Mouse (Mus musculus) liver, embryonic 12.5 days (tissue): ENCODE results near the gene Wdr17. TPM values are rescaled to one million over a fixed set of nuclear protein-coding genes. Genes with fewer than 3 reads are reported as not detected.
"Not testable (repeated sequence)": the region's sequence is repeated elsewhere in the genome, so short reads cannot be mapped to it uniquely, and the experiment has no call there.

Experiments used
- ATAC-seq: fragments of 200-750 bp; cut with Nextera tagmentation; 2 replicates; pipeline ENCODE4 v1.8.0; 2017; ENCODE audit warnings: moderate number of reproducible peaks, mild to moderate bottlenecking, moderate library complexity
- H3K27ac ChIP-seq: fragments of 300-500 bp; sonication (generic); 2 replicates; pipeline ENCODE4 v1.5.1; 2016; ENCODE audit warnings: mild to moderate bottlenecking
- H3K27me3 ChIP-seq: fragments of 300-500 bp; sonication (generic); replicated peaks from 2 replicates; pipeline ENCODE4 v1.6.1; 2016; ENCODE audit warnings: mild to moderate bottlenecking, moderate library complexity
- H3K36me3 ChIP-seq: fragments of 300-500 bp; sonication (generic); 2 replicates; pipeline ENCODE4 v1.6.1; 2016; ENCODE audit warnings: mild to moderate bottlenecking, moderate library complexity
- H3K4me1 ChIP-seq: fragments of 300-500 bp; sonication (generic); 2 replicates; pipeline ENCODE4 v1.6.1; 2016
- H3K4me2 ChIP-seq: fragments of 300-500 bp; sonication (generic); 2 replicates; pipeline ENCODE4 v1.6.1; 2016; ENCODE audit warnings: mild to moderate bottlenecking, moderate library complexity
- H3K4me3 ChIP-seq: fragments of 300-500 bp; sonication (generic); 2 replicates; pipeline ENCODE4 v1.5.1; 2016; ENCODE audit warnings: mild to moderate bottlenecking, moderate library complexity
- H3K9ac ChIP-seq: fragments of 300-500 bp; sonication (generic); 2 replicates; pipeline ENCODE4 v1.6.1; 2016; ENCODE audit warnings: mild to moderate bottlenecking, moderate library complexity
- H3K9me3 ChIP-seq: fragments of 300-500 bp; sonication (generic); replicated peaks from 2 replicates; pipeline ENCODE4 v1.6.1; 2016; ENCODE audit warnings: mild to moderate bottlenecking, moderate library complexity
- WGBS: fragments of 180-500 bp; shearing (Covaris S2); methylation state at CpG from one replicate; pipeline ENCODE4 v1.1.7; 2016; ENCODE audit not compliant: insufficient replicate concordance; 5-methylcytosine and 5-hydroxymethylcytosine counted together
- polyA plus RNA-seq: library from polyadenylated mRNA; unstranded; fragments of >200 nt; fragmentation: Nextera tagmentation; extraction: Ambion mirVana; gene quantifications from 2 replicates; pipeline ENCODE4 v1.2.1, GENCODE M21; 2016

The Wdr17 gene
- polyA plus RNA-seq, 1 experiment from 2014 or later: not detected

DNA sequence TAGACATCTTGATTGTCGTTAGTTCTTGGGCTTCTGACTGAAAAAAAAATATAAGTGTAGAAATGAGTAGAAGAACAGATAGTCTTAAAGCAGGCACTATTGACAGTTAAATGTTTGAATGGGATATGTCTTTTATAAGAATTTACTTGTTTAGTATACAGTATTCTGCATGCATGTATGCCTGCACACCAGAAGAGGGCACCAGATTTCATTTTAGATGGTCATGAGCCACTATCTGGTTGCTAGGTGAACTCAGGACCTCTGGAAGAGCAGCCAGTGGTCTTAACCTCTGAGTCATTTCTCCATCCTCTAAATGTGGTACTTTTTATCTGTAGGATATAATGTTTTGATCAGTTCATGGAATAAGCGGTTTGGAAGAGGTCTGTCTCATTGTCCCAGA lies 227.3 kb downstream of the Wdr17 start:
- Histone ChIP-seq H3K27me3 (no peaks in the 10 kb centered on the region), H3K9me3 (no peaks in the 10 kb centered on the region), H3K4me3 (no peak overlapping the region), H3K9ac (no peak overlapping the region), H3K4me2 (no peak overlapping the region), H3K4me1 (no peaks in the 10 kb centered on the region), H3K27ac (no peak overlapping the region), H3K36me3 (no peaks in the 10 kb centered on the region)
- 77% methylated on average over 2 of the region's 2 CpGs for WGBS
- ATAC-seq: no peak

DNA sequence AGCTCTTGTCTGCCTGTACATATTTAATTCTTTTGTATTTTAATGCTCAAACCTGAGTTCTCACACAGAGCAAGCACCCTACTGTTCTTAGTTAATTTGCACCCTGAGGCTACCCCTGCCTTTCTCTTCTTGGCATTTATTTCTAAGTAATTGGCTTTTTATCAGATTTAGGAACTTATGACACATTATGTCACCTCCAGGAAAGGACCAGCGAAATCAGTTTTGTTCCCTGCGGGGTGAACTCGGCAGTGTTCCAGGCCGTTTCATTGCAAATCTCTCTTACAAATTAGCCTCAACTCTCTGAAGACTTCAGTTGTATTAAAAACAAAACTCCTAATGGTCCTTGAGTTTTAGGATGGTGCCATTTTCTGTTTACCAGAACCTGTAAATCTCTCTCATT lies 248.3 kb downstream of the Wdr17 start:
- Histone ChIP-seq H3K4me3 (no peak overlapping the region), H3K4me1 (no peaks in the 10 kb centered on the region), H3K36me3 (no peaks in the 10 kb centered on the region), H3K4me2 (no peak overlapping the region), H3K27ac (no peak overlapping the region), H3K9ac (no peak overlapping the region), H3K9me3 (no peaks in the 10 kb centered on the region), H3K27me3 (no peaks in the 10 kb centered on the region)
- 79% methylated on average over 4 of the region's 4 CpGs for WGBS
- no peak for ATAC-seq

DNA sequence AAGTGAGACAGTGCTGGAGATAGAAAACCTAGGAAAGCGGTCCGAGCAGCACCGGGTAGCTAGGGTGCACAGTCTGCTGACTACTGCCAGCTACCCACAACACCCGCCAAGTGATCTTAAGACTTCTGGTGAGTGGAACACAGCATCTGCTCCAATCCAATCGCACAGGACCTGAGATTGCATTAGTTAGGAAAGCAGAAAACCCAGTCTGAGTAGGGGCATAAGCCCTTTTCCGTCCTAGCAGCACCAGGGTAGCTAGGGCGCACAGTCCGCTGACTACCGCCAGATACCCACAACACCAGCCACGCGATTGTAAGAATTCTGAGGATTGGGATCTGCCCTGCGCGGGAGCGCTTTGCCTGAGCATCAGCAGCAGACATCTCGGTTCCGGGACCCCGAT lies 270.3 kb downstream of the Wdr17 start:
- WGBS: 70% methylated on average over 17 of the region's 17 CpGs
- H3K36me3 ChIP-seq, H3K4me1 ChIP-seq, H3K27ac ChIP-seq, H3K4me2 ChIP-seq, H3K9me3 ChIP-seq, H3K9ac ChIP-seq, H3K27me3 ChIP-seq, ATAC-seq, H3K4me3 ChIP-seq: not testable (repeated sequence)

DNA sequence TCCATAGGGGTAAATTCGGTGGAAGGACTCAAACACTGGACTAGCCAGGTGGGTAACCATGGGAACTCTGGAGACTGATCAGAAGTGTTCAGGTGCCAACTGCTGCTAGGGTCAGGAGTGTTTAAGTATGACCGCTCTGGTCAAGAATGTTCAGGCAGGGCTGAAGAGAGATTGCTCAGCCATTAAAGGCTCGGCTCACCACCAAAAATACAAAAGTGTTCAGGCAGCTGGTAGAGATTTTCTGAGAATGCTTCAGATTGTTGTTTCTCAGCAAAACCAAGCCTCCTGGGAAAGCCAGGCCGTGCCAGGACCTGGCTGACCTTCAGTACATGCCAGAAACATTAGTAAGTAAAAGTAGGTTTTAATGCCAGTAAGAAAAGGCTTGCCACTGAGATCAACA lies 276.7 kb downstream of the Wdr17 start:
- H3K4me2 ChIP-seq: no peak overlapping the region
- H3K36me3 ChIP-seq: no peaks in the 10 kb centered on the region
- no peak overlapping the region for H3K4me3 ChIP-seq
- no peaks in the 10 kb centered on the region for H3K27me3 ChIP-seq
- H3K4me1 ChIP-seq: no peaks in the 10 kb centered on the region
- no peak overlapping the region for H3K27ac ChIP-seq
- no peak overlapping the region for H3K9ac ChIP-seq
- no peak for ATAC-seq
- 65% methylated on average over 4 of the region's 4 CpGs for WGBS
- H3K9me3 ChIP-seq: no peaks in the 10 kb centered on the region

DNA sequence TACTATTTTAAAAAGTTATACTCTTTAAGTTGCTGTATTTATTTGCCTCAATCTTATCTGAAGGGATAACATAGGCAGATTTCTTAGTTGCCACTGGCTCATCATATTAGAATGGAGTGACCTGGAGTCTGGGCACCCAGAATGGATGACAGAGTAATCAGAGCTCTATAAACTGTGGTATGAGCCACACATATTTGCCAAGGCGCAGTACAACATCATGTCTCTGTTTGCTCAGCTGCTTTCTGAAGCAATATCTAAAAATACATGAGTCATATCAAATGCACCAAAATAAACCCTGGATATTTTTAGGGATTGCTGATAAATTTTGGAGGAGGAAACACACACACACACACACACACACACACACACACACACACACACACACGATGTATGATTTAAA lies 277.6 kb downstream of the Wdr17 start:
- 78% methylated on average over 2 of the region's 2 CpGs for WGBS
- Histone ChIP-seq H3K27ac (no peak overlapping the region), H3K4me2 (no peak overlapping the region), H3K9me3 (no peaks in the 10 kb centered on the region), H3K36me3 (no peaks in the 10 kb centered on the region), H3K4me3 (no peak overlapping the region), H3K9ac (no peak overlapping the region), H3K27me3 (no peaks in the 10 kb centered on the region), H3K4me1 (no peaks in the 10 kb centered on the region)
- no peak for ATAC-seq

DNA sequence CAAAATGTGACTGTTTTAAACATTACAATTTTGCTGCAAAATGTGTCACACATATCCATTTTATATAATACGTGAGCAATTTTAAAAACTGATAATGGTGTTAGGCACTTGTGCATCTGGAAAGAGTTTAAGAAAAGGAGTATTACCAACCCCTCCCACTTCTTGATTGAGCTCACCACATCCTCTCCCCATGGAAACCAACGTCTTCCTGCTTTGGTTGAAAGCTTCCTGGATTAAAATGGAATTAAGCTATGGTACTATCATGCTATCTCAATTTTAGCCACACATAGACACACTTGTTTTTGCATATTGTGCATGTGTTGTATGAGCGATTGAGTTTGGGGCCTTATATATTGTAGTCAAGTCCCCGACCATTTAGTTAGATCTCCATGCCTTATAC lies 283.5 kb downstream of the Wdr17 start:
- Histone ChIP-seq H3K27me3 (no peaks in the 10 kb centered on the region), H3K9ac (no peak overlapping the region), H3K9me3 (no peaks in the 10 kb centered on the region), H3K36me3 (no peaks in the 10 kb centered on the region), H3K4me3 (no peak overlapping the region), H3K27ac (no peak overlapping the region), H3K4me2 (no peak overlapping the region), H3K4me1 (peaks cover 6% of the 10 kb centered on the region)
- no peak for ATAC-seq
- WGBS: 56% methylated on average over 4 of the region's 4 CpGs

DNA sequence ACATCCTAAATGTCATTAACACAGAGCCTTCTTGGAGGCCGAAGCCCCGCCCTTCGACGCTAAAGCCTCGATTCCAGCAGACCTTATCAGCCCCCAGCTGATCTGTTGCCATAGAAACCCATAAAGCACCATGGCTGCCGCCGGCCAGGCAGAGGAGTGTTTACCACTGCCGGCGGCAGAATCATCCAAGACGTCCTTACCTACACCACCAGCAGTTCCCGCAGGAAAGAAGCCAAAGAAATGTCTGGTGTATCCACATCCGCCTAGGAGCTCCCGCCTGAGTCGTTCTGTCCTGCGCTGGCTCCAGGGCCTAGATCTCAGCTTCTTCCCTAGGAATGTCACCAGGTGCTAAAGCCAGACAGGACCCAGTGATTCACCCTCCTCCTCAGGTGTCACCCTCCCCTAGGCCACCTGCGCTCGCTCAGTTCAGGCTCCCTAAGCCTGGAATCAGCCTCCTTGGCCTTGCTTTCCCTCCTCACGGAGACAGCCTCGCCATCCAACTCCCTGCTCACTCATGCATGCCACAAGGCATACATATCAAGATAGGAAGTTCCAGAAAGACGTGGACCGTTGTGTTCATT lies 286.2 kb downstream of the Wdr17 start, which contains the start of gene Spata4:
TSS of gene Spata4 (plus strand) at position 111 of the 581 bp plus-strand sequence.
- 18% methylated on average over 21 of the region's 21 CpGs for WGBS
- H3K9me3 ChIP-seq: no peaks in the 10 kb centered on the region
- peaks cover 6% of the 10 kb centered on the region for H3K4me1 ChIP-seq
- H3K9ac ChIP-seq: no peak within 1 kb of the TSS
- no peaks in the 10 kb centered on the region for H3K27me3 ChIP-seq
- H3K36me3 ChIP-seq: no peaks in the 10 kb centered on the region
- peak; percentile 77 for ATAC-seq
- H3K4me2 ChIP-seq: peak within 1 kb of the TSS; percentile 60
- H3K27ac ChIP-seq: no peak within 1 kb of the TSS
- peak within 1 kb of the TSS; percentile 30 for H3K4me3 ChIP-seq

DNA sequence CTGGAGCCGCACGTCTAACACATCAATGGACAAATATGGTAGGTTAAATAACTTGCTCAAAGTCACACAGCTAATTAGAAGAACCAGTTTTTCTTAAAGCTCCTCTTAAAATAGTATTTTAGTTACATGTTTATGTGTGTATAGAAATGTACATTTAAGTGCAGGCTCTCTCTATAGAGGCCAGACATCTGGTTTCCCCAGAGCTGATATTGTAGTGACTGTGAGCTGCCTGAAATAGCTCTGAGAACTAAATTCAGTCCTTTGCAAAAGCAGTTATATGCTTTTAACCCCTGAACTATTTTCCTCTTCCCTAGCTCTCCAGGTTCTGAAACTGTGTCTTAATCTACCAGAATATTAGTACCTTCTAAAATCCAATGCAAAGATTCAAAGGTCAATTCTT lies 289.6 kb downstream of the Wdr17 start:
- Histone ChIP-seq H3K27ac (no peak overlapping the region), H3K9ac (no peak overlapping the region), H3K4me1 (peaks cover 6% of the 10 kb centered on the region), H3K4me2 (no peak overlapping the region), H3K4me3 (no peak overlapping the region), H3K9me3 (no peaks in the 10 kb centered on the region), H3K27me3 (no peaks in the 10 kb centered on the region), H3K36me3 (no peaks in the 10 kb centered on the region)
- 76% methylated on average over 2 of the region's 2 CpGs for WGBS
- no peak for ATAC-seq

DNA sequence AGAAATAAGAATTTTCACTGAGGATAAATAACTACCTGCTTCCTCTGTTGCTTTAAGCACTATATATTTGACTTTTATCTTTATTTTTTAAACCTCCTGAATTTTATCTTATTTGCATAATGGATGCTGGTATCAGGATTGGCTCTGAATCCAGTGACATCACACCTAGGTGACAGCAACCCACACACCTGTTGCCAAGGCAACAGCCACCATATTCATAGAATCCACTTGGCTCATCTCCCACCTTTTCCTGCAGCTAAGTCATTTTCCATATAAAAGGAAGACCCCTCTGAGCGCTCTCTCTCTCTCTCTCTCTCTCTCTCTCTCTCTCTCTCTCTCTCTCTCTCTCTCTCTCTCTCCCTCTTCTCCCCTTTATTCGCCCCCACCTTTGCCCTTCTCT lies 290.0 kb downstream of the Wdr17 start:
- no peaks in the 10 kb centered on the region for H3K36me3 ChIP-seq

DNA sequence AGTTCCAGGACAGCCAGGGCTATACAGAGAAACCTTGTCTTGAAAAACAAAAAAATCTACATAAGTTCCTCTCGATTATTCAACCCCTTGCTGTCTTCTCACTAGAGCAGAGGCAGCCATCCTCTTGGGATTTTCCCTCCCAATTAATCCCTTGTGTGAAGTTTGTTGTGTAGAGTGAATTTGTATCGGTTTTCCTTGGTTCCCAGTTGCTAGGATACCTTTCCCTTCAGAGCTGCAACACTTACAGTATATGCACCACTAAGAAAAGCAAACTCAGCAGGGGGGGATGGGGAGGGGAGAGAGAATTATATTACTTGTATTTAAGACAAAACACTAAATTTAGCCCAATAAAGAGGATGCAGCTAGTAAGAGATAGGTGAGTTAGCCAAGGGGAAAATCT lies 290.9 kb downstream of the Wdr17 start:
- no peak overlapping the region for H3K27ac ChIP-seq
- 58% methylated on average over 2 of the region's 2 CpGs for WGBS

More for the DNA sequence above, 290.0 kb downstream of the Wdr17 start:
- 65% methylated on average over 2 of the region's 2 CpGs for WGBS
- Histone ChIP-seq H3K27ac (no peak overlapping the region), H3K4me3 (no peak overlapping the region), H3K9ac (no peak overlapping the region), H3K27me3 (no peaks in the 10 kb centered on the region), H3K9me3 (no peaks in the 10 kb centered on the region), H3K4me2 (no peak overlapping the region), H3K4me1 (peaks cover 6% of the 10 kb centered on the region)
- no peak for ATAC-seq

DNA sequence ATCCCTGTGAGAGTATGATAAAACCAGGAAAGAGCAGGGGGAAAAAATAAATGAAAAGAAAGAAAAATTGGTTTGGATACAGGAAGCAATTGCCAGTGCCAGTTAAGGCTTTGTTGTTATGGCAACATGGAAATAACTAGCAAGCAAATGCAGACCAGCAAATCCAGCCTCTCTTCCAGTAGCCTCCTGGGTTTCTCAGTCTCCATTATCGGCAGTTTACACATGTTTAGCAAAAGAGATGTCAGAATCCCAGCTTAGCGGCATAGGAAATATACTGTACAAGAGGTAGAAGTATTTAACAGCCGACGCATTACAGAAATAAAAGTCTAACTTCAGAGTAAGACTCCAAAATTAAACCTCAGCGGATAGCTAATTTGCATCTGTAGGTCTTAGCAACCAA lies 292.4 kb downstream of the Wdr17 start:
- Histone ChIP-seq H3K4me2 (no peak overlapping the region), H3K9me3 (no peaks in the 10 kb centered on the region), H3K27me3 (no peaks in the 10 kb centered on the region), H3K27ac (no peak overlapping the region), H3K9ac (no peak overlapping the region), H3K4me3 (no peak overlapping the region), H3K4me1 (no peaks in the 10 kb centered on the region), H3K36me3 (no peaks in the 10 kb centered on the region)
- no peak for ATAC-seq
- WGBS: 75% methylated on average over 5 of the region's 5 CpGs

More for the DNA sequence above, 290.9 kb downstream of the Wdr17 start:
- no peaks in the 10 kb centered on the region for H3K27me3 ChIP-seq
- no peaks in the 10 kb centered on the region for H3K9me3 ChIP-seq
- no peak overlapping the region for H3K4me2 ChIP-seq
- no peak for ATAC-seq
- H3K4me1 ChIP-seq: peaks cover 6% of the 10 kb centered on the region
- no peak overlapping the region for H3K9ac ChIP-seq
- no peaks in the 10 kb centered on the region for H3K36me3 ChIP-seq
- H3K4me3 ChIP-seq: no peak overlapping the region

DNA sequence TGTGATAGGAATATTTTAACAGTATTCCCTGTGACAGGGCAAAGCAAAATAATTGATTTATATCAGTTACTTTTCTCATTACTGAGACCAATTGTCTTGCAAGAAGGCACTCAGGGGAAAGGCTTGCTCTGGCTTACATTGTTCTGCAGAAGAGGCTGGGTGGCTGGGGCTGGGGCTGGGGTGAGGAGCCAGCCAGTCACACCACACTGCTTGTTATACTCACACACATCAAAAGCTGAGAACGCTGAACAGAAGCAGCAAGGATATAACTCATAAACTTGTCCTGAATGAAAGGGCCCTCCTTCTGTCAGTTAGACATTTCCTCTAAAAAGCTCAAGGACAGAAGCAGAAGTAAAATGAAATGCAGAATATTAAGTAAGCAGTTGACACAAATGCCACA lies 304.1 kb downstream of the Wdr17 start:
- ATAC-seq: no peak
- Histone ChIP-seq H3K4me2 (no peak overlapping the region), H3K9me3 (no peaks in the 10 kb centered on the region), H3K27ac (no peak overlapping the region), H3K4me3 (no peak overlapping the region), H3K9ac (no peak overlapping the region), H3K27me3 (no peaks in the 10 kb centered on the region), H3K36me3 (no peaks in the 10 kb centered on the region), H3K4me1 (0 out of 2 replicates have a peak, but pooled peaks cover 4% of the 10 kb centered on the region)
- WGBS: 42% methylated on average over 1 of the region's 1 CpGs

DNA sequence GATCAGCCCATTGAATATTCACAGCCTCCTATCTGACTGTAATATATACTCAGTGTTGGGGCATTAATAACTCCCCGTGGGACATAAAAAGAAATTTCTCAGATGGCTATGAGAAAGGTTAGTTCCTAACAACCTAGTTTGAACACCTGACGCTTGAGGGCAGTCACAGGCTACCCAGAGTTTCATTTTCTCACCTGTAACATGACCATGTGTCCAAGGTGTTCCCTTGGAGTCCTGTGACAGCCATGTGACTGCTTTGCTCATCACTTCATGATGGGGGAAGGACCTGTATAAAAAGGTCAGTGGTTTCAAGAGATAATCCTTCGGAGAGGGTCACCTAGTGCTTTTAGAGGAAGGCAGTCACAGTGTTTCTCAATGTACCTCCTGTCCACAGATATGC lies 305.5 kb downstream of the Wdr17 start:
- 50% methylated on average over 3 of the region's 3 CpGs for WGBS
- Histone ChIP-seq H3K9me3 (no peaks in the 10 kb centered on the region), H3K4me3 (no peak overlapping the region), H3K27me3 (no peaks in the 10 kb centered on the region), H3K4me2 (no peak overlapping the region), H3K9ac (no peak overlapping the region), H3K4me1 (0 out of 2 replicates have a peak, but pooled peaks cover 4% of the 10 kb centered on the region), H3K36me3 (no peaks in the 10 kb centered on the region), H3K27ac (no peak overlapping the region)
- ATAC-seq: no peak
